Mouse (Mus musculus) megakaryocyte, embryonic 14.5 days (primary cell): ENCODE measurements around the gene Gm21987.

Experiments used
- FLI1 ChIP-seq: IDR thresholded peaks from 2 replicates; pipeline ENCODE4 v1.6.1; 2012; ENCODE audit warnings: low read length, inconsistent platforms, mixed read lengths
- GATA1 ChIP-seq: IDR thresholded peaks from 3 replicates; pipeline ENCODE4 v1.6.1; 2012; ENCODE audit warnings: mixed read lengths, low read length, inconsistent platforms, borderline replicate concordance

DNA sequence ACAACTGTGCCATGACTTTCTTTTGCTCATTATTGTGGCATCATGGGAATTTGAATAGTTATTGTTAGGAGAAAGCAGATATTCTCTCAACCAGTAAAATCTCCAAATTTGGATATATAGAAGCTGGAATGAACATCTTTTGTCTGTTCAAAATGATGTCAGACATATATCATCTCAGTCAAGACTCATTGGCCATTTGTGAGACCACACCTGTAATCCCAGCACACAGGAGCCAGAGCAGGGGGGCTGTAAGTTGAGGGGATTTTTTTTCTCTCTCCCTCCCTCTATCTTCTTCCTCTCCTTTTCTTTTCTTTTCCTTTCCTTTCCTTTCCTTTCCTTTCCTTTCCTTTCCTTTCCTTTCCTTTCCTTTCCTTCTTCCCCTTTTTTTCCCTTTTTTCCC, 6.0 kb downstream of the Gm21987 start:
- TF ChIP-seq GATA1, result no peak
- TF ChIP-seq FLI1, result no peak
